Mouse (Mus musculus): ENCODE measurements around the gene Slc4a2. TPM values are rescaled to one million over a fixed set of nuclear protein-coding genes. Genes with fewer than 3 reads are reported as not detected.

The Slc4a2 gene
- 39.9 and 69.4 TPM in 2 replicates for polyA plus RNA-seq (2012; ENCODE audit: low replicate concordance)

DNA sequence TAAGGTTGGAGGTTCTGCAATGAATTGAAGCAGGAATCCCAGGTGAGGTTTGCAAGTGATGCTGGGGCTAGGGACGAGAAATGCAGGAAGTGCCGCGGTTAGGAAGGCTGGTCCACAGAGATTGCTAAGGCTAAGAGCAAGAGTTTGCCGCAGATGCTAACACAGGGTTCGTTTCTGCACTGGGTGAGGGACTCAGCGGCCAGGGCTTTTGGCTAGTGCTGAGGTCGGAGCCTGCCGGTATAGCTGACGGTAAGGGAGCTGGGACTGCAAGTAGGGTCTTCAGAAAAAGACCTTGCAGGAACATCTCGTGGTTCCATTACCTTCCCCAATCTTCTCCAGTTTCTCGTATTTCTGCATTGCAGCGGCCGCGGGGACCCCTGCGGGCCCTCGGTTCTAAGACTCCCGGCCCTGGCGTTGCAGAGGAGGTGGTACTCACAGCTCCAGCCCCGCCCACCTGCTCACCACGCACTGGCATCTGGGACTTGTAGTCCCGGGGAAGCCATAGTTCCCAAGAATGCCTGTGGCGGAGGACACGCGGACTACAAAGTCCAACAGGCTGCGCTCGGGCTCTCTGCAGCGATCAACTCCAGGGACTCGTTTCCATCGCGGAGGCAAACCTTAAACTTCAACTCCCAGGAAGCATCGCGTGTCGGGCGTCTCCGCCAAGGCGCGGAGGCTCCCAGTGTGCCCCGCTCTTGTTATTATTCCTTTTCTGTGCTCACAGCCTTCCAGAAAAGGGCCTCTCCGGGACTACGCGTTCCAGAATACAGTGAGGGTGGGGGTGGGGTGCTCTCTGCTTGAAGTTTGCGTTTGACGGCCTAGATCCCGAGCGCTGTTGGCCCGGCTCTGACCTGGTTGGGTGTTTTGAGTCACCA lies at the start of gene Slc4a2, which contains the start of gene Cdk5:
Slc4a2 (plus strand) TSS at position 709 of the 875 bp plus-strand sequence.
Cdk5 (minus strand) TSS at position 402 of the 875 bp plus-strand sequence.

DNA sequence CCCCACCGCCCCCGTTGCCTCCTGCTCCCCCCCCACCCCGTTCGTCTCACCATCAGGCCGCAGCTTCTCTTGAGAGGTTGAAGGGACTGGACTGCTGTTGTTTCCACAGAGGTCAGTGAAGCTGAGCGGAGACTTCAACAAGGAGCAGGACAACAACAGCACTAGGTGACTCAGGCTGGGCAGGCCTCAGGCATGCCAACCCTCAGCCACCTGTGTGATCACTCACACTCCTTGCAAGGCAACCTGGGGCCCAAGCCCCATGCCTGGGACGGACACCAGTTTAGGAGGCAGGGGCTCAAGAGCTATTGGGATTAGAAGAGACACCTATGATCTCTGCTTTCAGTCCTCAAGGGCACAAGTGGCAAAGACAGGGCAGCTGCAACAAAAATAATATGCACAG lies 31.8 kb upstream of the Slc4a2 start, which contains the start of gene Atg9b:
Atg9b (minus strand) TSS at position 280 of the 400 bp plus-strand sequence.

DNA sequence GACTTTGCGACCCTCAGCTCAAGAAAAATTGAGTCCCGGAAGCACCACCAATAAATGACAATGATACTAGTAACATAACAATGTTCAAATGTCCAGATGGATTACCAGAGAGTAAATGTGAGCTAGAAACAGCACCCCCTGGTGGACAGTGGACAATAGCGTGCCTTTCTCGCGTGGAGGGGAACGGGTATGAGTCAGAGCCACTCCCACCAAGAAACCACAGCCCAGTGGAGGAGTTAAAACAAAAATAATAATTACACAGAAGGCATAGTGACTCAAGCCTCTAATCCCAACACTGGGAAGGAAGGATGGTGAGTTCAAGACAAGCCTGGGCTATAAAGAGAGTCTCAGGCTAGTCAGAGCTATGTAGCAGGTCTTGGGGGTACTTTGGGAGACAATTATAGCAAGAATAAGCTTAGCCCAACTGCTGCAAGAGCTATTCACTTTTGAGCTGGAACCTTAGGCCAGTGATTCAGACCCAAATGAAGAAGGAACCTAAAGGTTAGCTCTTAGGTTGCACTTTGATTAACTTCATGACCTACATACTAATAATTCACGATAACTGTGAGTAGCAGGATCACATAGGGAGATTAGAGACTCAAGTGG lies 30.1 kb upstream of the Slc4a2 start, which contains the start of gene Abcb8:
Abcb8 (plus strand) TSS at position 272 of the 606 bp plus-strand sequence.

DNA sequence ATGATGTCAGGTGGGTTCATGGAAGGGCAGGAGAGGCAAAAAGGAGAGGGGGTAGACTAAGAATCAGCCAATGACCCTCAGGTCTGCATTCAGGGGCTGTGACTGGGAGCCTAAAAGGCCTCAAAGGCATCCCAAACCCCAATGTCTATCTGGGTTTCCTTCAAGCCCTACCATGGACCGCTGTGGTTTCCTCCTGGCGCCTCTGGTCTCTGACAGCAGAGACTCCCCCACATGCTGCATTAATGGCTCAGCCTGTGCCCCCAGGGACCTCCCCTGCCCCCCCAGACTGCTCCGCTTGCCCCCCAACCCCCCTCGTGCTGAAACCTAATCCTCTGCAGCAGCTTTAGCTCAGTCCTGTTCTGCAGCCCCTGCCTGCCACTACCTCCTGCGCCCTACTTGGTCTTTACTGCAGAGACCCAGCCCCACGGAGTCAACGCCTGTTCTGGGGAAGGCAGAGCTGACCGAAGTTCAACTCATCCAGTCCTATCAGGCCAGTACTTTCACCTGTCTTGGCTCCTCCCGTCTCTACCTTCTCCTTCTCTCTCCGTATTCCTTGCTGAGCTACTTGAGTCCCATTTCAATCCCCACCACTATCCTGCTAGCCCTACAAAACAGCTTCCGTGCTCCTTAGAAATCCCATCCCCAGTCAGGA lies 10.5 kb upstream of the Slc4a2 start, which contains the start of gene Asic3:
Asic3 (plus strand) TSS at position 351 of the 652 bp plus-strand sequence.

DNA sequence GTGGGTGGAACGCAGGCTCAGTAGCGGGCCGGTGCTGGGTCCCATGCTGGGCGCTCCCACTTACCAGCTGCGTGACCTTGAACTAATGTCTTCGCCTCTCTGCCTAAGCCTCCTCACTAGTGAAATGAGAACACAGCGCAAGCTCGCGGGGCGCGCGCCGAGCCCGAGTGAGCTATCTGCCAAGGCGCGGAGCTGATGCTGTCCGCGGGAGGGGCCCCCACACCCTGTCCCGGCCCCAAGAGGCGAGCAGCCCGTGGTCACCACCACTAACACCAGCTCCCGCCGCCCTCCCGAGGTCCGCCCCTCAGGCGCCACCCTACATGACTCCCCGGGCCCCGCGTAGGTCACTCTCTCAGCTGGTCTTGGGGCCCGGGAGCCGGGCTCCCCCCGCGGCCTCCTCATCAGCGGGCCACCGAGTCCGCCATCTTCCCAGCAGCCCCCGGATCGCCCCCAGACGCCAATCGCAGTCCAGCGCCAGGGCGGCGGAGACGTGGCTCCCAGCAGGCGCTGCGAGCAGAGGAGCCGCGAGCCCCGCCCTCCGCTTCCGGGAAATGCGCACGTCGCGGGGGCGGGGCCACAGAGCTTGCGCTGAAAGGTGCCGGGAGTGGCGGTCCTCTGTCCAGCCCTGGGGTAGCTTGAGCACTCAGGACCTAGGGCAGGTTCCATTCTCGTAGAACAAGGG lies 21.2 kb downstream of the Slc4a2 start, which contains the start of gene Fastk:
Fastk (minus strand) TSS at position 542 of the 682 bp plus-strand sequence.

DNA sequence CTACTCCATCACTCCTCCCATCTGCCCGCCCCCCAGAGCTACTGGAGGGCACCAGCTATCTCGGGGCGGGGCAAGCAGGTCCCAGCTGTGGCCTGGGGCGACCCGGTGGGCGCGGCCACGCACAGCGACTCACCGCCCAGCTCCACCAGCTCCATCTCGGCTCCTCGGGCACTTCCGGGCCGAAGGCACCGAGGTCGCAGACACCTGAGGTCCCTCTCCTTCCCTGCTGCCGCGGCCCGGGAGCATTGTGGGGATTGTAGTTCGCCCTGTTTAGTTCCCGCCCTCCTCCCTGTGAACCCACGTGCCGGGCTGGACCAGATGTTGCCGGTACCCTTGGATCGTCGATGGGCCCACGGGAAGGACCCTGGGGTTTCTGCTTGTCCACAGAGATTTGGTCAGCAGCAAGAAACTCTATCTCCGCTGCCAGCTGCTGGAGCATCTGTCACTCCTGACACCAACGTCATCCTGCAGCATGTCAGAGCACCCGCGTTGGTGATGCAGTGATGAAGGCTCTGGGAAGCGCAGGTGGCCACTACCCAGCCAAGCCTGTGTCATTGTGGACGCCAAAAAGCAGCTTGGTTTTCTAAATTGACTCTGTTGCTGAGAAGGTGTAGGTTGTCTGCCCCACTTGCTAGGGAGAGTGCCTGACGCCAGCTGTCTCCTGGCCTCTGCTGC lies 24.1 kb downstream of the Slc4a2 start, which contains the start of gene Tmub1:
Tmub1 (minus strand) TSS at position 231 of the 675 bp plus-strand sequence.

DNA sequence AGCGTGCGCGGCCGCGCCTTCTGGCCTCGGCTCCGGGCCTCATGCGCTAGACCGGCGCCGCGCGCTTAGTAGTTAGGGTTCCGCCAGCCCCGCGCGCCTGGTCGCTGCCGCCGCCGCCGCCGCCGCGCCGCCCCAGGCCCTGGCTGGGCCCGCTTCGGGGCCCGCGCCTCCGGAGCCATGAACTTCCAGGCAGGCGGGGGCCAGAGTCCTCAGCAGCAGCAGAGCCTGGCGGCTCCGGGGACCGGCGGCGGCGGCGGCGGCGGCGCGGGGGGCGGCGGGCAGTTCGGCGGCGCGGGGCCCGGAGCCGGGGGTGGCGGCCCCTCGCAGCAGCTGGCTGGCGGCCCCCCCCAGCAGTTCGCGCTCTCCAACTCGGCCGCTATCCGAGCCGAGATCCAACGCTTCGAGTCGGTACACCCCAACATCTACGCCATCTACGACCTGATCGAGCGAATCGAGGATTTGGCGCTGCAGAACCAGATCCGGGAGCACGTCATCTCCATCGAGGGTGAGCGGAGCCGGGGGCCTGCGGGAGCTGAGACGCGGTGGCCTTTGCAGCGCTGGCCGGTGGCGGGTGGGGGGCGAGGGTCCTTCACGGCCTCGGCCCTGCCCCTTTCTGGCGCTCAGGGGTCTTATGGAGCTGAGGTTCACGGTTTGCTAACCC lies 28.5 kb downstream of the Slc4a2 start, which contains the start of gene Agap3:
Agap3 (plus strand) TSS at position 148 of the 661 bp plus-strand sequence.

Other genes with a start within 250 kb of the Slc4a2 start
- 2.7 and 3.8 TPM in 2 replicates for gene Kcnh2, start 72.2 kb upstream of the Slc4a2 start, polyA plus RNA-seq (2012; ENCODE audit: low replicate concordance)
- 0.03 and 0.55 TPM in 2 replicates for gene Nos3, start 59.0 kb upstream of the Slc4a2 start, polyA plus RNA-seq (2012; ENCODE audit: low replicate concordance)
- gene Atg9b, start 31.7 kb upstream of the Slc4a2 start, polyA plus RNA-seq (2012; ENCODE audit: low replicate concordance): 0.76 and 2.1 TPM in 2 replicates
- 22.2 and 24.6 TPM in 2 replicates for gene Abcb8, start 30.2 kb upstream of the Slc4a2 start, polyA plus RNA-seq (2012; ENCODE audit: low replicate concordance)
- gene Asic3, start 10.4 kb upstream of the Slc4a2 start, polyA plus RNA-seq (2012; ENCODE audit: low replicate concordance): not detected in 2 replicates
- 24.2 and 29.2 TPM in 2 replicates for gene Cdk5, start 307 bp upstream of the Slc4a2 start, polyA plus RNA-seq (2012; ENCODE audit: low replicate concordance)
- gene Fastk, start 21.4 kb downstream of the Slc4a2 start, polyA plus RNA-seq (2012; ENCODE audit: low replicate concordance): 223 and 290 TPM in 2 replicates
- 67.4 and 74.4 TPM in 2 replicates for gene Tmub1, start 24.0 kb downstream of the Slc4a2 start, polyA plus RNA-seq (2012; ENCODE audit: low replicate concordance)
- gene Agap3, start 28.3 kb downstream of the Slc4a2 start, polyA plus RNA-seq (2012; ENCODE audit: low replicate concordance): 117 and 125 TPM in 2 replicates
- gene Gbx1, start 103.4 kb downstream of the Slc4a2 start, polyA plus RNA-seq (2012; ENCODE audit: low replicate concordance): 0.10 TPM in 1 of 2 replicates, not detected in the other
- gene Asb10, start 117.1 kb downstream of the Slc4a2 start, polyA plus RNA-seq (2012; ENCODE audit: low replicate concordance): 0.12 and 0.15 TPM in 2 replicates
- gene 4931409K22Rik, start 133.0 kb downstream of the Slc4a2 start, polyA plus RNA-seq (2012; ENCODE audit: low replicate concordance): not detected in 2 replicates
- gene Abcf2, start 153.6 kb downstream of the Slc4a2 start, polyA plus RNA-seq (2012; ENCODE audit: low replicate concordance): 30.7 and 45.0 TPM in 2 replicates
- gene Chpf2, start 162.9 kb downstream of the Slc4a2 start, polyA plus RNA-seq (2012; ENCODE audit: low replicate concordance): 46.0 and 241 TPM in 2 replicates
- 0.66 and 1.7 TPM in 2 replicates for gene Smarcd3, start 200.6 kb downstream of the Slc4a2 start, polyA plus RNA-seq (2012; ENCODE audit: low replicate concordance)

Measured in hematopoietic multipotent progenitor cell, adult 10-12 weeks (in vitro differentiated cells).